Mouse (Mus musculus) myocyte (in vitro differentiated cells): Measurements from ENCODE around the gene Ifitm10. TPM values are rescaled to one million over a fixed set of nuclear protein-coding genes. Genes with fewer than 3 reads are reported as not detected.

ENCODE experiments used
- H3K27me3 ChIP-seq: one replicate; pipeline ENCODE4 v1.6.1; 2011; ENCODE audit not compliant: control insufficient read depth, insufficient read depth, insufficient read length
- H3K36me3 ChIP-seq: one replicate; pipeline ENCODE4 v1.6.1; 2011; ENCODE audit not compliant: control insufficient read depth, insufficient read depth
- H3K4me2 ChIP-seq: one replicate; pipeline ENCODE4 v1.6.1; 2011; ENCODE audit warnings: low read depth, control low read depth
- H3K4me3 ChIP-seq: one replicate; pipeline ENCODE4 v1.5.1; 2011; ENCODE audit warnings: mild to moderate bottlenecking, control low read depth, moderate library complexity
- H3K79me2 ChIP-seq: one replicate; pipeline ENCODE4 v1.6.1; 2011; ENCODE audit not compliant: control insufficient read depth, insufficient read depth
- H3ac ChIP-seq: one replicate; pipeline ENCODE4 v1.6.1; 2011; ENCODE audit not compliant: control insufficient read depth, insufficient read length
- CEBPB ChIP-seq: IDR thresholded peaks from 2 replicates; pipeline ENCODE4 v1.6.1; 2011; ENCODE audit warnings: mild to moderate bottlenecking, moderate library complexity; ENCODE audit not compliant: poor library complexity, insufficient read depth, severe bottlenecking
- MAX ChIP-seq: IDR thresholded peaks from one replicate; pipeline ENCODE4 v1.6.1; 2011; ENCODE audit warnings: low read depth, mild to moderate bottlenecking, control low read depth
- MYOD1 ChIP-seq, 3 experiments: IDR thresholded peaks; one replicate each; pipeline ENCODE4 v1.6.1; 2011; ENCODE audit warnings: control low read depth in 2 of 3, low read depth in 2 of 3, mild to moderate bottlenecking in 2 of 3, moderate library complexity in 1 of 3; ENCODE audit not compliant: insufficient read length in 2 of 3, control insufficient read depth in 1 of 3
- MYOG ChIP-seq, 3 experiments: IDR thresholded peaks; one replicate each; pipeline ENCODE4 v1.6.1; 2011; ENCODE audit warnings: control low read depth in 2 of 3, low read depth in 2 of 3, mild to moderate bottlenecking in 2 of 3; ENCODE audit not compliant: insufficient read length in 2 of 3, control insufficient read depth in 1 of 3, insufficient read depth in 1 of 3
- POLR2A ChIP-seq: IDR thresholded peaks from one replicate; pipeline ENCODE4 v1.6.1; 2011; ENCODE audit warnings: low read depth, mild to moderate bottlenecking, control low read depth, moderate library complexity; ENCODE audit not compliant: insufficient read length
- POLR2AphosphoS2 ChIP-seq: IDR thresholded peaks from one replicate; pipeline ENCODE4 v1.6.1; 2011; ENCODE audit warnings: low read depth, control low read depth; ENCODE audit not compliant: insufficient read length
- REST ChIP-seq: IDR thresholded peaks from one replicate; pipeline ENCODE4 v1.6.1; 2011; ENCODE audit warnings: mild to moderate bottlenecking, control low read depth, moderate library complexity; ENCODE audit not compliant: insufficient read depth, insufficient read length
- TCF12 ChIP-seq: IDR thresholded peaks from one replicate; pipeline ENCODE4 v1.6.1; 2011; ENCODE audit warnings: mild to moderate bottlenecking, control low read depth; ENCODE audit not compliant: poor library complexity, insufficient read depth, severe bottlenecking
- TCF3 ChIP-seq: IDR thresholded peaks from one replicate; pipeline ENCODE4 v1.6.1; 2011; ENCODE audit warnings: low read depth, control low read depth; ENCODE audit not compliant: insufficient read length
- USF1 ChIP-seq: IDR thresholded peaks from one replicate; pipeline ENCODE4 v1.6.1; 2011; ENCODE audit warnings: low read depth, mild to moderate bottlenecking, control low read depth, moderate library complexity
- polyA plus RNA-seq: library from polyadenylated mRNA; unstranded; fragments of >200 nt; fragmentation: generic; extraction: Trizol; gene quantifications from one replicate; pipeline ENCODE4 v1.2.1, GENCODE M21; 2012; ENCODE audit warnings: missing spikeins

Gene Ifitm10
- polyA plus RNA-seq, 1 experiment, result 5.4 TPM

DNA sequence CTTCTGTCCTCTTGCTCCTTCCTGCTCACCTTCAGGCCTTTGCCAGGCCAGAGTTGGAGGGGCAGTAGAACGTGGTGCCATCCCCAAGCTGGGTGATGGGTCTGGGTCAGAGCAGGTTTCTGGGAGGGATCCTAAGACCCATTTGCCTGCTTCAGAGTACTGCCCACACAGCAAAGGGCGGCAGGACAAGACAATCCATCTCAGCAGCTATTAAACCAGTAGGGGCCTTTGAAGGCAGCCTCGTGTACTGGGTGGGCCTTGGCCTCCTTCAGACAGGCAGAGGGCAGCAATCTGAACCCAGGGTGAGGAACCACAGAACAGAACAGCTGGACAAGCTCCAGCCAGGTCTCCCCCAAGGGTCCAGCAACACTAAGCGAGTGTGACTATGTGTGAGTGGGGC is 2.5 kb upstream of the Ifitm10 start:
- Histone ChIP-seq H3K27me3 (no peaks in the 10 kb centered on the region), H3K4me2 (no peak overlapping the region), H3ac (no peak overlapping the region), H3K4me3 (no peak overlapping the region), H3K36me3 (peaks cover 29% of the 10 kb centered on the region), H3K79me2 (no peaks in the 10 kb centered on the region)
- TF ChIP-seq MYOG (IDR thresholded peaks at IDR 0.05; ENCODE audit: control insufficient read depth in 1 of 3, insufficient read depth in 1 of 3, insufficient read length in 2 of 3, low read depth in 2 of 3) (peak in 1 of 3 experiments; percentile 32), USF1 (no peak), MYOD1 (IDR thresholded peaks at IDR 0.05; ENCODE audit: control insufficient read depth in 1 of 3, insufficient read length in 2 of 3, low read depth in 2 of 3) (peak in 1 of 3 experiments; percentile 29)

- TF ChIP-seq MYOD1 (IDR thresholded peaks at IDR 0.05; ENCODE audit: control insufficient read depth in 1 of 3, insufficient read length in 2 of 3, low read depth in 2 of 3) (peak; percentile 10 to 78 (median 61)), MYOG (IDR thresholded peaks at IDR 0.05; ENCODE audit: control insufficient read depth in 1 of 3, insufficient read depth in 1 of 3, insufficient read length in 2 of 3, low read depth in 2 of 3) (peak in 2 of 3 experiments; percentile 34 to 43), POLR2A (no peak)
- H3K4me3 ChIP-seq, result no peak overlapping the region
- H3ac ChIP-seq, result no peak overlapping the region
- H3K79me2 ChIP-seq, result no peaks in the 10 kb centered on the region
- no peaks in the 10 kb centered on the region for H3K27me3 ChIP-seq
- H3K36me3 ChIP-seq, result peaks cover 21% of the 10 kb centered on the region
- peak overlapping the region; percentile 50 for H3K4me2 ChIP-seq
Measured at GRCm38 (mm10) chr7:142375261-142375724, 1.7 kb upstream of the Ifitm10 start.

DNA sequence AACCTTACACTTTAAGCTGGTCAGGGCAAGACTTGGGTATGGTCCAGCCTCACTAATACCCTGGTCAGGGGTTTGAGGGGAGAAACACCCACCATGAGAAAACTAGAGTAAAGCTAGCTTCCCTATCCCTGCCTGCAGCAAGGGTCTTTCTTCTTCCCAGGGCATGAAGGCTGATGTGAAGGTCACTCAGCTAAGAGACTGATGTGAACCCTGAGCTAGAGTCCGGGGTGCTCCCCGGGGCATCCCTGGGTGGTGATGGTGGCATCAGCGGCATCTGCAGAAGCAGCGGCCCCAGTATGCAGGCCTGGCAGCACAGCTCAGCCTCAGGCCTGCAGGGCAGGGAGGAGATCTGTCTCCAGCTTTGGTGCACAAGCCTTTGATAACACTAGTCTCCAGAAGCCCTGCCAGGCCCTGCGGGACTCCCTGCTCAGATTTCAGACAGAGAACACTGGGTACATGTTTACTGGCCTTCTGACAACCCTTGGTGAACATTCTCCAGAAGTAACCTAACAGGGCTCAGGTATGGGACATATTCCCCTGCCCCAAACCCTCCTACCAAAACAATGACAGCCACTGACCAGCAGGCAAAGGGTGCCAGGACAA is 961 bp upstream of the Ifitm10 start:
- no peak overlapping the region for H3K4me3 ChIP-seq
- H3K4me2 ChIP-seq, result peak overlapping the region; percentile 50
- no peak for TF ChIP-seq TCF3
- no peak for TF ChIP-seq CEBPB
- TF ChIP-seq MYOG (IDR thresholded peaks at IDR 0.05; ENCODE audit: control insufficient read depth in 1 of 3, insufficient read depth in 1 of 3, insufficient read length in 2 of 3, low read depth in 2 of 3), result no peak
- TF ChIP-seq TCF12, result no peak
- TF ChIP-seq USF1, result no peak
- TF ChIP-seq REST, result no peak
- peak; percentile 16 for TF ChIP-seq POLR2AphosphoS2
- peaks cover 14% of the 10 kb centered on the region for H3K36me3 ChIP-seq
- H3K79me2 ChIP-seq, result no peaks in the 10 kb centered on the region
- H3K27me3 ChIP-seq, result no peaks in the 10 kb centered on the region
- H3ac ChIP-seq, result no peak overlapping the region

GRCm38 (mm10) chr7:142373039-142373438 is 514 bp downstream of the Ifitm10 start:
- no peak overlapping the region for H3K4me3 ChIP-seq
- no peak overlapping the region for H3ac ChIP-seq
- TF ChIP-seq CEBPB (no peak), MYOG (IDR thresholded peaks at IDR 0.05; ENCODE audit: control insufficient read depth in 1 of 3, insufficient read depth in 1 of 3, insufficient read length in 2 of 3, low read depth in 2 of 3) (no peak)
- no peaks in the 10 kb centered on the region for H3K27me3 ChIP-seq
- peaks cover 9% of the 10 kb centered on the region for H3K36me3 ChIP-seq
- H3K79me2 ChIP-seq, result no peaks in the 10 kb centered on the region
- H3K4me2 ChIP-seq, result no peak overlapping the region

GRCm38 (mm10) chr7:142371768-142372661 is 1.5 kb downstream of the Ifitm10 start:
- TF ChIP-seq MYOG (IDR thresholded peaks at IDR 0.05; ENCODE audit: control insufficient read depth in 1 of 3, insufficient read depth in 1 of 3, insufficient read length in 2 of 3, low read depth in 2 of 3) (peak in 1 of 3 experiments; percentile 4), MYOD1 (IDR thresholded peaks at IDR 0.05; ENCODE audit: control insufficient read depth in 1 of 3, insufficient read length in 2 of 3, low read depth in 2 of 3) (peak in 1 of 3 experiments; percentile 11), MAX (no peak)
- peak overlapping the region; percentile 87 for H3K4me2 ChIP-seq

DNA sequence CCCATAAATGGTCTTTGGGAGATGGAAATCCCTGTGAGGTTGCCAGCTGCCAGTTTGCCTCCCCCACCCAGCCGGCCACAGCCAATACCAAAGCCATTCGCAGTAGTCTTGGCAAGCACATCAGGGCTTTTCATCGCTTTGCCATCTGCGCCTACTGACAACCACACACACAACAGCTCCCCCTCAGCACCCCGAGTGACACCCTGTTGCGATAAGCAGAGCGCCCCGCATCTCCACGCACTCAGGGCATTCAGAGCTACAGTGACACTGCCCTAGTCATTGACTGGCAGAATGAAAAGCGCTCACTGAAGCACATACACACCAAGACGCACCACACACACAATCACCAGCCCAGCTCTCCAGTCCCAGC is 2.2 kb downstream of the Ifitm10 start:
- no peaks in the 10 kb centered on the region for H3K27me3 ChIP-seq

More at GRCm38 (mm10) chr7:142371768-142372661, 1.5 kb downstream of the Ifitm10 start:
- Histone ChIP-seq H3K27me3 (no peaks in the 10 kb centered on the region), H3K79me2 (no peaks in the 10 kb centered on the region), H3K36me3 (no peaks in the 10 kb centered on the region), H3K4me3 (peak overlapping the region; percentile 22), H3ac (peak overlapping the region; percentile 27)

More for the DNA sequence above, 2.2 kb downstream of the Ifitm10 start:
- H3K79me2 ChIP-seq, result no peaks in the 10 kb centered on the region
- H3K36me3 ChIP-seq, result no peaks in the 10 kb centered on the region
- H3ac ChIP-seq, result peak overlapping the region; percentile 27
- peak overlapping the region; percentile 87 for H3K4me2 ChIP-seq
- H3K4me3 ChIP-seq, result peak overlapping the region; percentile 22
- no peak for TF ChIP-seq TCF12
- TF ChIP-seq MYOD1 (IDR thresholded peaks at IDR 0.05; ENCODE audit: control insufficient read depth in 1 of 3, insufficient read length in 2 of 3, low read depth in 2 of 3), result peak in 1 of 3 experiments; percentile 15
